Mouse (Mus musculus): Measurements from ENCODE around the gene Vapa. TPM values are rescaled to one million over a fixed set of nuclear protein-coding genes. Genes with fewer than 3 reads are reported as not detected.

Vapa gene
- total and polyA plus RNA-seq, 3 experiments: 56.7 to 507 (median 85.3) TPM

DNA sequence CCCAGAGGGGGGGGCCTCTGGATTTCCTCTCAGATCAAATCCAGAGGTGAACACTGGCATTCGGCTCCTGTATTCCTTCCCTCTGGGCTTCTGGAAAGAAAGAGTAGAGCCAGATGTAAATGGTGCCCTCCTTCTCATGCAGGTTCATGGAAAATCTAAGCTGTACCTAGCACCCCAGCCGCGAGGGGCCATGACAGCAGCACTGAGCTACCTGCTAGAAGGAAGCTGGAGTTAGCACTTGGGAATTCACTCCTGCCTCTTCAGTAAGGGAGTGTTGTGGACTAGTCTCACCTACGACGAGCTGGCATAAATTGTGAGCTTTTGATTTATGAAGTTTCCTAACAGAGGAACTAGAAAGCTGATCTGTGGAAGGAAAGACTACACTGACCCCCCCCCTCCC lies 30.2 kb upstream of the Vapa start:
- H3K36me3 ChIP-seq (ENCODE audit: control insufficient read depth in 1 of 2, insufficient read depth in 2 of 2, low read length in 2 of 2): no peaks in the 10 kb centered on the region
- no peak overlapping the region for H3K9ac ChIP-seq (ENCODE audit: control insufficient read depth, low read depth, low read length, poor library complexity, severe bottlenecking)
- DNase-seq (ENCODE audit: low read depth, low spot score): no peak
- H3K9me3 ChIP-seq (replicated peaks; ENCODE audit: insufficient read depth, low read length): no peaks in the 10 kb centered on the region
- H3K4me3 ChIP-seq (ENCODE audit: control insufficient read depth in 1 of 2, insufficient read depth in 1 of 2, low read depth in 2 of 2, low read length in 2 of 2): no peak overlapping the region
- no peaks in the 10 kb centered on the region for H3K4me1 ChIP-seq (ENCODE audit: control insufficient read depth in 1 of 2, insufficient read depth in 2 of 2, low read length in 2 of 2)
- no peak overlapping the region for H3K27ac ChIP-seq (ENCODE audit: control insufficient read depth, low read depth, low read length)
- TF ChIP-seq USF2 (IDR thresholded peaks at IDR 0.05; ENCODE audit: borderline replicate concordance in 1 of 2, insufficient read depth in 1 of 2, low read depth in 1 of 2, low read length in 2 of 2) (no peak), USF1 (IDR thresholded peaks at IDR 0.05; ENCODE audit: low read depth, low read length) (no peak), ZNF384 (IDR thresholded peaks at IDR 0.05; ENCODE audit: low read depth, low read length) (no peak), NELFE (IDR thresholded peaks at IDR 0.05; ENCODE audit: low read depth, low read length) (no peak), GABPA (IDR thresholded peaks at IDR 0.05; ENCODE audit: low read depth, low read length) (no peak), BHLHE40 (IDR thresholded peaks at IDR 0.05; ENCODE audit: borderline replicate concordance, low read depth, low read length) (no peak), TBP (IDR thresholded peaks at IDR 0.05; ENCODE audit: low read depth, low read length) (no peak), MYB (IDR thresholded peaks at IDR 0.05; ENCODE audit: low read depth, low read length) (no peak), MXI1 (IDR thresholded peaks at IDR 0.05; ENCODE audit: low read depth, low read length) (no peak), ELF1 (IDR thresholded peaks at IDR 0.05; ENCODE audit: low read depth, low read length) (no peak), UBTF (IDR thresholded peaks at IDR 0.05; ENCODE audit: borderline replicate concordance, insufficient read depth, low read depth, low read length) (no peak), MEF2A (IDR thresholded peaks at IDR 0.05; ENCODE audit: extremely low read depth, insufficient replicate concordance, low read depth, low read length, poor library complexity, severe bottlenecking) (no peak), POLR2AphosphoS2 (IDR thresholded peaks at IDR 0.05; ENCODE audit: low read length) (no peak), POLR2A (IDR thresholded peaks at IDR 0.05; ENCODE audit: control insufficient read depth in 1 of 2, insufficient read depth in 1 of 2, low read depth in 1 of 2, low read length in 2 of 2, poor library complexity in 1 of 2) (no peak), TCF12 (IDR thresholded peaks at IDR 0.05; ENCODE audit: low read depth, low read length) (no peak), NRF1 (IDR thresholded peaks at IDR 0.05; ENCODE audit: insufficient read depth, low read depth, low read length, poor library complexity, severe bottlenecking) (no peak), GATA1 (IDR thresholded peaks at IDR 0.05; ENCODE audit: low read depth, low read length) (no peak), MAZ (IDR thresholded peaks at IDR 0.05; ENCODE audit: low read depth, low read length) (no peak)
- H3K27me3 ChIP-seq (ENCODE audit: control insufficient read depth in 1 of 2, insufficient read depth in 2 of 2, low read length in 2 of 2): peaks cover 0 to 2% of the 10 kb centered on the region in 2 experiments; a peak in 1 of 4 replicates
- no peaks in the 10 kb centered on the region for H3K79me2 ChIP-seq (ENCODE audit: control insufficient read depth, insufficient read depth, low read length, poor library complexity)

- no peak overlapping the region for H3K27ac ChIP-seq (ENCODE audit: control insufficient read depth, low read depth, low read length)
- peaks cover 0 to 2% of the 10 kb centered on the region in 2 experiments; a peak in 1 of 4 replicates for H3K27me3 ChIP-seq (ENCODE audit: control insufficient read depth in 1 of 2, insufficient read depth in 2 of 2, low read length in 2 of 2)
These were observed 29.7 kb upstream of the Vapa start for GRCm38 (mm10) chr17:65643051-65643521.

More at GRCm38 (mm10) chr17:65643051-65643521, 29.7 kb upstream of the Vapa start:
- Histone ChIP-seq H3K79me2 (ENCODE audit: control insufficient read depth, insufficient read depth, low read length, poor library complexity) (no peaks in the 10 kb centered on the region), H3K9me3 (replicated peaks; ENCODE audit: insufficient read depth, low read length) (no peaks in the 10 kb centered on the region), H3K36me3 (ENCODE audit: control insufficient read depth in 1 of 2, insufficient read depth in 2 of 2, low read length in 2 of 2) (no peaks in the 10 kb centered on the region), H3K9ac (ENCODE audit: control insufficient read depth, low read depth, low read length, poor library complexity, severe bottlenecking) (no peak overlapping the region), H3K4me3 (ENCODE audit: control insufficient read depth in 1 of 2, insufficient read depth in 1 of 2, low read depth in 2 of 2, low read length in 2 of 2) (no peak overlapping the region), H3K4me1 (ENCODE audit: control insufficient read depth in 1 of 2, insufficient read depth in 2 of 2, low read length in 2 of 2) (no peaks in the 10 kb centered on the region)
- no peak for DNase-seq (ENCODE audit: low read depth, low spot score)
- TF ChIP-seq EP300 (IDR thresholded peaks at IDR 0.05; ENCODE audit: low read depth in 1 of 2, low read length in 2 of 2): no peak
- no peak for TF ChIP-seq MAFK (IDR thresholded peaks at IDR 0.05; ENCODE audit: borderline replicate concordance, low read depth, low read length)
- TF ChIP-seq RCOR1 (IDR thresholded peaks at IDR 0.05; ENCODE audit: low read depth, low read length): no peak
- TF ChIP-seq E2F4 (IDR thresholded peaks at IDR 0.05; ENCODE audit: borderline replicate concordance, low read depth, low read length): no peak
- TF ChIP-seq MAX (IDR thresholded peaks at IDR 0.05; ENCODE audit: low read length): no peak
- TF ChIP-seq MAZ (IDR thresholded peaks at IDR 0.05; ENCODE audit: low read depth, low read length): no peak
- TF ChIP-seq CHD1 (IDR thresholded peaks at IDR 0.05; ENCODE audit: low read depth, low read length): no peak
- no peak for TF ChIP-seq MYC (IDR thresholded peaks at IDR 0.05; ENCODE audit: low read depth, low read length)
- no peak for TF ChIP-seq JUND (IDR thresholded peaks at IDR 0.05; ENCODE audit: low read depth, low read length)
- TF ChIP-seq POLR2AphosphoS2 (IDR thresholded peaks at IDR 0.05; ENCODE audit: low read length): no peak
- no peak for TF ChIP-seq POLR2A (IDR thresholded peaks at IDR 0.05; ENCODE audit: control insufficient read depth in 1 of 2, insufficient read depth in 1 of 2, low read depth in 1 of 2, low read length in 2 of 2, poor library complexity in 1 of 2)
- TF ChIP-seq SMC3 (IDR thresholded peaks at IDR 0.05; ENCODE audit: low read depth, low read length): no peak
- TF ChIP-seq HCFC1 (IDR thresholded peaks at IDR 0.05; ENCODE audit: low read depth, low read length): no peak
- TF ChIP-seq POLR2AphosphoS5 (IDR thresholded peaks at IDR 0.05; ENCODE audit: borderline replicate concordance, low read depth, low read length): no peak
- TF ChIP-seq ELF1 (IDR thresholded peaks at IDR 0.05; ENCODE audit: low read depth, low read length): no peak
- TF ChIP-seq MXI1 (IDR thresholded peaks at IDR 0.05; ENCODE audit: low read depth, low read length): no peak
- no peak for TF ChIP-seq ZC3H11A (IDR thresholded peaks at IDR 0.05; ENCODE audit: low read depth, low read length)
- no peak for TF ChIP-seq NELFE (IDR thresholded peaks at IDR 0.05; ENCODE audit: low read depth, low read length)
- no peak for TF ChIP-seq UBTF (IDR thresholded peaks at IDR 0.05; ENCODE audit: borderline replicate concordance, insufficient read depth, low read depth, low read length)
- no peak for TF ChIP-seq MYB (IDR thresholded peaks at IDR 0.05; ENCODE audit: low read depth, low read length)
